Mouse (Mus musculus): ENCODE measurements around the gene Tmem151b.

- TF ChIP-seq CTCF (IDR thresholded peaks at IDR 0.05; ENCODE audit: insufficient read depth, low read depth, low read length) (no peak), POLR2A (IDR thresholded peaks at IDR 0.05; ENCODE audit: insufficient read depth, low read depth, low read length) (no peak)
Measured at GRCm38 (mm10) chr17:45511757-45512156, 37.7 kb downstream of the Tmem151b start.
